Mouse (Mus musculus) embryo, embryonic 10.5 days (tissue): Measurements from ENCODE around the gene Pde7b.

Source experiments
- DNase-seq: peaks from one replicate; pipeline ENCODE4 v3.0.0-alpha.2; 2015; ENCODE audit warnings: low spot score

Pde7b gene

DNA sequence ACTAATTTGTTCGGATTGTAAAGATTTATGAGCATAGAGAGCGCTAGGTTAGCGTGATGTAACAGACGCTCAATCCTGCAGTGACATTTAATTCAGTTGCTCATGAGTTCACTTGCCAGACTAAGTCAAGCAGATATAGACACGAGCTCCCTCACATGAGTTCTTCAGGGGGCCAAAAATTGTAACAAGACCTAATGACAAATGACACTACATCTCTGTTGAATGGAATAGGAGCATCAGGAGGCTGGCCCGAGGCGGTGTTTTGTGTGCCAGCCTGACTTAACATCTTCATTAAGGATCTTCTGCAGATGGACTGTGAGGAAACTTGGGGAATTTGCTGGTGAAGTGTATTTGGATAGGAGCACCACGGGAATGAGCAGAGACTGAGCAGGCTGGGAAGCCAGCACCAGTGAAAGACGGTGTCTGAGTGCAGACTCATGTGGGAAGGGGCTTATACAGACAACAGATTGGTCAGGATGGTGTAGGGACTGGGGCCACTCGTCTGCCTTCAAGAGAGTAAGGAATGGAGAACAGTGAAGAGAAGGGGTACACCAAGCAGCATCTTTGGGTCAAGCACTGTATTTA, 303.5 kb downstream of the Pde7b start:
- no peak for DNase-seq

DNA sequence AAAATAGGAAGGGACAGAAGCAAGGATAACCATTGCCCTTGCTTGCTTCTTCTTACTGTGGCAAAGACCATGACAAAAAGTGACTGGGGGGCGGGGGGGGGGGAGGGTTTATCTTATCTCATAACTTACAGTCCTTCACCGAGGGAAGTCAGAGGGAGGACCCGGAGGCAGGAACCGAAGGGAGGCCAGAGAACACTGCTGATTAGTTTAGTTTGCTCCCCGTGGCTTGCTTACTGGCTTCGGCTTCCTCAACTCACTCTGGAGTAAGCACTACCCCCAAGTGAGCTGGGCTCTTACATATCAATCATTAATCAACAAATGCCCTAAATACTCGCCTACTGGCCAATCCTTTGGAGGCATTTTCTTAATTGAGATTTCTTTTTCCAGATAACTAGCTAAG, 304.6 kb downstream of the Pde7b start:
- DNase-seq, result no peak

DNA sequence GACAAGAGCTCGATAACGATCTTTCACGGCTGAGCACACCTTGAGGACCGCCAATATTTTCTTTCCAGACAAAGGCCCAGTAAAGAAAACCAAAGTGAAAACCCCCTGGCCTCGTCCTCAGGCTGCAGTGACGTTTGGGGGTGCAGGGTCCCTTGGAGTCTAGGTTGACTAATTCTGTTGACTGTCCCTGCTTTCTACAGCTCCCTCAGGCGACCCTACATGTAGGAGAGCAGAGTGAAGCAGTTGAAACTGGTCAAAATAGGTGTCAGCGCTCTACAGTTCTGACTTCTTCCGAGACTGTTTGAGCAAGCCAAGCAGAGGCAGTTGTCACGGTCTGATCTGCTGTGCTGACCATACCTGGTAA, 306.0 kb downstream of the Pde7b start:
- no peak for DNase-seq

DNA sequence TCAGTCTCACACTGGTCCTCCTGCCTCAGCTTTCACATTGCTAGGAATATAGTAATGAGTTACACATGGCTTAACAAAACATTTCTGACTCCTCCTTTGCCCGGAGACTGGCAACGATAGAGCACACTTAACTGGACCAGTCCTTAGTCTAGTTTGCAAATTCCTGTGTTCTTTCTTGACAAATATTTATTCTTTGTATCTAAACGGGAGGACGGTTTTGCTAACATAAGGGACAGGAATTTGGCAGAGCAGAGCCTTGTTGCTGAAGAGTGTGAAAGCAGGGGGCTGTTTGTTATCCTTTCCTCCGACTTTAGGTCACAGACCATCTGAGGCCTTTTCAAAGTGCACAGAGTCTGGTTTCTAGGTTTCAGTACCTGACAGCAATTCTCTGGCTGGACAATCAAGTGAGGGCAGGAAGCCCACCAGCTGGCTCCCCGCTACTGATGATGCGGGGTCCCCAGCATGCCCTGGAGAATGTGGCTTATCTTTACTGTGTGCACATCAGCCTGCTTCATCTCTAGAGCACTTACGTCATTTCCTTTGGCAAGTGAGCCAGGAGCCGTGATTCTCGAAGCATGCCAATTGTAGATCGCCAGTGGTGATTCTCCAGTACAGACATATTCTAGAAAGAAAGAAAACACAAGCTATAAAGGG, 306.5 kb downstream of the Pde7b start:
- no peak for DNase-seq

DNA sequence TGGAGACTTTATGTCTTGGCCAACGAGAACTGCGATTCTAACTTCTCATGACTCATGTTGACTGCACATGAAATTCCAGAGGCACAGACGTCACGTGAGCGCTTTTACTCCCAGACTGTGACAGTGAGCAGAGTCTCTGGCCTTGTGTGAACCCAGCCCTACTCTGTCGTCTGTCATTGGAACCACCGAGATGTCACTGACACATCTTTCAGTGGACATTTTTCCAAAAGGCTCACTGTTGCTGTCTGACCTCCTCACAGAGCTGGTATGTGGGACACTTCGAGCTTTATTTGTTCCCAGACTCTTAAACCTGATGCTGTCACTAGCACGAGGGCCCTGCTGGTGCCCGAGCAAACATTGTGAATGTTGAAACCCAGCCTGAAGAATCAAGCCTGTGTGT, 315.7 kb downstream of the Pde7b start:
- no peak for DNase-seq

DNA sequence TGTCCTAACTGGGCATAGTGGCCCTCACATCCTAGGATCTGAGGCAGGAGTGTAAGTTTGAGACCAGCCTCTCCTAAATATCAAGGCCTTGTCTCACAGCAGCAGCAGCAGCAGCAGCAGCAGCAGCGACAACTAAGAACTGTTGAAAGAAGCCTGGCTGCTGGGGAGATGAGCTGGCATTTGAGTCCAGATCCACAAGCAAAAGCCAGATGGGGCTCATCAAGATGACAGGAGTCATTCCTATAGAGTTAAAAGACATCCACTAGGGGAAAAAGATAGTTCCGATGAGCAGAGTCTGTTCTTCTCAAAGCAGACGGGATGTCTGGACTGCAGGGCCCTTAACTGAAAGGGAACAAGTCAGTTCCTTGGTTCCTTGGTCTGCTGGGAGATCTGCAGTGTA, 316.5 kb downstream of the Pde7b start:
- no peak for DNase-seq

DNA sequence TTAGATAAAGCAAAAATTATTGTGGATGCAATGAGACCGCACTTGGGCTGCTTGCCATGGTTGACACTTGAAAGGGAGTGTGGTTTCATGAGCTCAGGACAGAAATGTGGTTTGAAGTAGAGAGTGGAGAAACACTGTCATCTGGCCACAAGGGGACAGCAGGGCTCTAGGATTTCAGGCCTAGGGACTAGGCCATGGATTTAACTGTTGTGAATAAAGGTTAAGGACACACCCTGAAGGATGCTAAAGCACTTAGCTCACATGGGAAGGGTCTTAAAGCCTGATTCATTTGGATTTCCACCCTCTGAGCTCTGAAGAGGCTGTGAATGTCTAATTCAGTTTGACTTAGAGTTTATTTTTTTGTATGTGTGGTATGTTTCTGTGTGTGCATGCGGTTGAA, 319.4 kb downstream of the Pde7b start:
- peak; percentile 69 for DNase-seq

DNA sequence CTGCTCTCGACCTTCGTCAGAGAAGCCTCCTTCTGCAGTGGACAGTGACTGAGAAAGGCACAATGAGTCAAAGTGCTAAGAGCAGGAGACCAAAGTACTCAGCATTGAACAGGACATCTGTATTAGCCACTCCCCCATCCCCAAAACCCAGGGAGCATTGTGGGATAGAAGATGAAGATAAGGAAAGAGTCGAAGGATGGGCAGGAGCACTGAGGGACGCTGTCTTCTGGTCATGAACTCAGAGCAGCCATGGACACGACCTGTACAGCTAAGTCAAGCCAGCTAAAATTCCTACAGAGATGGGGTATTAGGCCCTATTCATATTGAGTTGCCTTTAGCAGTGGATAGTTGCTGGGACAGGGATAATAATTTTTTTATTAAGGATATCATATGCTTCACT, 321.9 kb downstream of the Pde7b start:
- no peak for DNase-seq

DNA sequence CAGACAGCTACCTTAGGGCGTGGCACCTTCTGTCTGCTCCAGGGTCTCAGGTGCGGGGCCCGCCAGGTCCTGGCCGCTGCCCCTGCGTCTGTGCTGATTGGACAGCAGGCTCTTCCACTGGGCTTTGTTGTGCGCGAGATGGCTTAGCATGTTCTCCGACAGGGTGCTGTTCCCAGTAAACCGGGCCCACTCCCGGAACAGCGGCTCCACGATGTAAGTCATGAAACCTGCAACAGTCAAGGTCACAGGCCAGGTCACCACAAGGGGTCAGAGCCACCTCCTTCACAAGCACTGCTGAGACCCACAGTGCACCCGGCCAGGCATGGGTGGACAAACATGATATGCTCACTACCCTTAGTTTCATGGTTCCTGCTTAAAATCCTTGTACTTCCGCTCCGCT, 324.5 kb downstream of the Pde7b start:
- no peak for DNase-seq

DNA sequence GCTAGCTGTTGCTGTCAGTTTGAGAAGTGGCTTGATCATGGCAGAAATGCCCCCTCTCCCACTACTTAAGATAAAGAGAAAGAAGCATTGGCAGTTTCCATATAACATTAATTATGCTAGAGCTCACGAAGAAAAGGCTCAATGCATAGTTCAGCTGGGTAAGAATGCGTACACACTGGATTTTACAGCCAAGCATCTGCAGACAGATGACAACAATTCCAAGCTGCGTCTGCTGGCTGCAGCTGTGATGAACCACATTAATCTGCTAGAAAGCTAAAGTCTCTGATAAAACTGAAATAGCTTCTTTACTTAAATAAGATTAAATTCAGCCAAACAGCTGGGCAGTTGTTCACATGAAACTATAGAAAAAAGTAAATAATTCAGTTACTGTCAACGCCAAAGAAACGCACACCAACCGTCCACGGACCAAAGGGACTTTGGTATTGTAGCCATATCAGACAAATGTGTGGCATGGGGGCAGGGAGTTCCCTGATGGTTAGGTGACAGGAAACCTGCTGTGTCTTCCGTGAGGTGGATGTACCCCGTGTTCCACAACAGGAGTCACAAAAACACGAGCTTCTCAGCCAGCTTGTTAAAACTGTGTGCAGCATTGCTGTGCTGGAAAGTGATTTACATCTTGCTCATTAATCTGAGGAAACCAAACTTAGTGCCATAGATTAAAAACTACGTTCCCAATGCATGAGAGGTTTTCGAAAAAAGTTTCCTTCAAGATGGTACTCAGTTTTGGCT, 326.1 kb downstream of the Pde7b start:
- DNase-seq, result no peak

DNA sequence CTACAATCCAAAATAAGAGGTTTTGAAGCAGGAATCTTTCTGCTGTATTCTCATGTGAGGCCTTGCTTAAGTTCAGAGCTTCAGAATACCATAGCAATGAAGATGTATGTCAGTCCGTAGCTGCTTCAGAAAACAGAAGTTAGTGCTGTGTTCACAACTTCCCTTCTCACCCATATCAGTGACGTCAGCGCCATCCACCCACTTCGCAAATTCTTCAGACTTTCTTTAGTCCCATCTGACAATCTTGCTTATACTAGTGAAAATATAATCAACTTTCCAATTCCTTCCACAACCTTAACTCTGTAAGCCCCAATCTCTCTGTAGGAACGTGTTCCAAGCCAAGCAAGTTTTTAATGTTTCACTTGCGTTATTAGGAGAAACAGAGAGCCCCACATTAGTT, 326.7 kb downstream of the Pde7b start:
- no peak for DNase-seq

DNA sequence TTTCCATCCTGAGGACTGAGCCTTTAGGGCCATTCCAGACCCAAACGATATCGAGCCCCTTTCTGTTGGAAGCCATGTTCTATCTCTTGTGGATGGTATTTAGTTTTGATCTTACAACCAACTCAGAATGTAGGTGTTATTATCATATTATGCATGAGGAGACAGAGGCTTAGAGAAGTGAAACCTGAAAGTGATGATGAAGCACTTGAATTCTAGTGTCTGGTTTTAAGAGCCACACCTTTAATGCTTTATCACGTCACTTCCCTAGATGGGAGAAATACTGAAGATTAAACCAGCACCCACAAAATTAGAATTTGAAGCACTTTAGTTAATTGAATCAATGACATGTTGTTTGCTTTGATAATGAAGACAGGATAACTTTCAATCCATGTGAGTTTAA, 329.1 kb downstream of the Pde7b start:
- no peak for DNase-seq

DNA sequence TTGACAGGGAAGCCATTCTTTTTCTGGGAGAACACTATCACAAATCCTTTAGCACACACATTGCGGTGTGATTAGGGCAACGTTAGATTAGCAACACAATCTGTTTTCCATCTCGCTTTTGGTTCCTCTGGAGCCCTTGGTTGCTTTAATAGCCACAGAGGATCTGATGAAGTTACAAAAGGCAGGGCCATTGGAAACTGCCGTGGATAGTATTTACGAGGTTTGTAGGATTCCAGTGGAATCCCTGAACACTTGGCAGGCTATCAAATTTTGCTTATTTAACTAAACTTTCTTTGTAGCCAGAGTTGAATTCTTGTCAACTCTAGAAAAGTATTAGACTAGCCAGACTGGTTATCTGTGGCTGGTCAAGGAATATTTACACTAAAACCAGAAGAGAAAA, 330.1 kb downstream of the Pde7b start:
- DNase-seq, result no peak

DNA sequence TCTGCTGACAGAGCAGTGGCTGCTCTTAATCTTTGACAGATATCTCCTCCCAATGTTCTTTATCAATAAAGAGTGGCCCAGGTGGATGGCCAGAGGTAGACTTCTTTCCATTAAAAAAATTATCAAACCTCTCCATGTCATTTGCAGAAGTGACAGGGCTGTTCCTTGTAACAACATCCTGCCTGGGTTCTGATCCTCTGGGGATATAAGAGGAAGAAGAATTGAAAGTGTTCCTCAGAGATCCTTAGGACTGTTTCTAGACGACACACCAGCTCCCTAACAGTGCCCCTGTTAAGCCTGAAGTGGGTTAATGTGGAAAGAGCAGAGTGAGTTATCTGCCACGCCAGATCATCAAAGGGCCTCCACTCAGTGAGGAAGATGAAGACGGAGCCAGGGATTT, 334.3 kb downstream of the Pde7b start:
- no peak for DNase-seq

DNA sequence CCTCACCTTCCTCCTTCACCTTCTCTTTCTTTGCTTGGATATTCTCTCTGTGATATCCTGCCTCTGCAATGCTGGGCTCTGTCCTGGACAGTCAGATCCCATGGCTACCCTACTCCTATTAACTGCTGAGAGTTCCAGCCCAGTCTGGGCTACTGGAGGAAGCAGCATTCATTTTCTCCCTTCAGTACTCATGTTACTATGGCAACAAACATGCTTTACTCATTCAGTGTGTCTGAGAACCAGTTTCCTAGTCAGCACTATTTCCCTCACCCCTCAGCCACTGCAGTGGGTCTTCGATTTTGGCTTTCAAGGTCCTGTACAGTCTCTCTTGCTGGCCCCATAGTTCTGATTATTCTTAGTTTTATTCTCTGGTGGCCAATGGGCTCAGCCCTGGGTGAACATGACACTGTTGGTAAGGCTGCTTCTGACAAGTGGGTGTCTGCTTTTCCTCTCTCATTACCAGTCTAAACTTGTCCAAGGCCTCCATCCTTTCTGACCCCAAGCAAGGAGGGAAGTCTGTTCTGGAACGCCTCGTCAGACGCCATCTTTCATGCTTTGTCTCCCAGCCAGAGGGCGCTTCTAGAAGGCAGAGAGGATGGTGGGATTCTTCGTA, 342.0 kb downstream of the Pde7b start:
- peak; percentile 47 for DNase-seq

DNA sequence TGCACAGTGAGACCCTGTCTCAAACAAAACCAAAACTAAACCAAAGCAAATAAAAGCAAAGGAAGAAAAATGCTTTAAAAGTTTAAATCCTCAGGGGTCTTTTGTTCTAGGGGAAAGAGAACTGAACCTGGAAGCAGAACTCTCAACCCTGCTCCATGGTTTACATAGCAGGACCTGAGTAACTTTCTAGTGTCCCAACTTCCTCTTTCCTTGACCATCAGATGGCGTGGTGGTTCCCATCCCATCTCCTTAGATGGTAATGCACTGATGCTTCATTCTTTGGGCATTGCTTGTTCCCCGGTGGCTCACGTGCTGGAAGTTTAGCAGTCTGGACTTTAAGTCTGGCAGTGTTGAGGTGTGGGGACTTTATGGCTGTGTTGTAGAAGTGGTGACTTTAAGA, 343.5 kb downstream of the Pde7b start:
- no peak for DNase-seq

DNA sequence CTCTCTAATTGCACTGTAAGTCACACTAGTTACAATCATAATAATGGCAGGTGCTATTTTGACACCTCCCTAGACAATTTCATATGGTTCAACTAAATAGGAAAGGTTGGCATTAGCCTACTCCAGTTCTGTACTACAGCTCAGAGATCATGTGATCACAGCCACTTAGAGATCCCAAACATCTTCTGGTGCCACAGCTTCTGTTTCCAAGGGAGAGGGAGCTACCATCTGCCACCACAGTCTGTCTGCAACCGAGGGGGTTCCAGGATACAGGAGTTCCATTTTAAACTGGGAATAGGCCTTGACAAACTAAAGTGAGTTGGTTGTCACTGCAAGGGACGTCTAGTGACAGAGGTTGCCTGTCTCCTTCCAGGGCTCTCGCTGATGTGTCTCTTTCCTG, 344.1 kb downstream of the Pde7b start:
- DNase-seq, result no peak

DNA sequence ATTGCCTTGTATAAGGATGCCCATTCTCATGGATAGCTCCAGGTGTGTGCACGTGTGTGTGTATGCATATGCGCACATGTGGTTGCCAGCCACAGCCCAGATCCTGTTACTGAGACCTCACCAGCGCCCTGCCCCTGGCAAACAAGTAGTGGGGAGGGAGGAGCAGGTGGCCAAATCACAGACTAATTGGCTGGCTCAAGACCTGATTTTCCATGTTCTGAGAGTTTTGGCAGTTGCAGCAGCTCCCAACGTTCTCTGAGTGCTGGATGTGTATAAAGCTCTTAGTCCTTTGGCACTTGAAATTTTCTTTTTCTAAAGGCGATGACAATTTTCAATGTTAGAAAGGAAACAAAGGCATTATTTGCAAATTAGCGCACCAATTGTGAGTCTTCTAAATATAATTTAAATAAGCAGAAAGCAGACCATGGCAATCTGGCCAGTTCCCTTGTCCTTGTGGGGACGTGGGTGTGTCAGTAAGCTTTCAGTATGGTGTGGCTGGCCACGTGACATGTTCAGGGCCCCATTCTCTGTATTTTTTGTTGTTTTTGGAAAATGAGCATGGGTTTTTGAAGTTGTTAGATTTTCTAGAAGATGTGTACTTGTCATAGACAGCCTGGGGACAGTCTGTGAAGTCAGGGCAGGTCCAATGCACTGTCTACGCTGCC, 345.7 kb downstream of the Pde7b start:
- no peak for DNase-seq

DNA sequence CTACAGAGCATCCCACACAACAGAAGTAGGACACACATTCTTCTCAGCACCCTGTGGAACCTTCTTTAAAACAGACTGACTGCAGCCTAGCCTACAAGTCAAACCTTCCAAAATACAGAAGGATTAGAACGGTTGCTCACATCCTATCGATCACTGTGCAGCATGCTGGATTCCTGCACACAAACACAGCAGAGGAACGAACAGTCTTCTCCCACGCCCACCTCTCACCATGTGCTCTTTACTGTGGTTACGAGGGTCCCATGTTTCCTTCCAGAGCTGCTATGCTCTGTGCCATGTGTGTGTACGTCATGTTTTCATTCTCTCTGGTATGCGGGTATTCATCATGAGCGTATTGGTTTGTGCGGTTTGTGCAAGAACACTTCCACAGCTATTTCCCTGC, 347.3 kb downstream of the Pde7b start:
- no peak for DNase-seq

DNA sequence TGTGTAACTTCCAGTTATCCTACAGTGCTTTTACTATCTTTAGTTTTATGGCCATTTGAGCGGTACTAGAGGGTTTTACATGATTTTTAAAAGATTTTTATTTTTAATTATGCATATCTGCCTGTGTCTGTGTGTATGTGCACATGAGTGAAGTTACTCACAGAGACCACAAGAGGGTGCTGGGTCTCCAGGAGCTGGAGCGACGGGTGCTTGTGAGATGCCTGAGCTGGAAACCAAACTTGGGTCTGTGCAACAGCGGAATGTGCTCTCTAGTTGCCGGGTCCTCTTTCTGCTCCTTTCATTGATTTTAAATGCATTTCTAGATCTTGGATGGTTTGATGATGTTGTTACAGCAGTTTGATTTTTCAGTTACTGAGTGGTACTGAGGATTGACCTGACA, 352.8 kb downstream of the Pde7b start:
- DNase-seq, result no peak

DNA sequence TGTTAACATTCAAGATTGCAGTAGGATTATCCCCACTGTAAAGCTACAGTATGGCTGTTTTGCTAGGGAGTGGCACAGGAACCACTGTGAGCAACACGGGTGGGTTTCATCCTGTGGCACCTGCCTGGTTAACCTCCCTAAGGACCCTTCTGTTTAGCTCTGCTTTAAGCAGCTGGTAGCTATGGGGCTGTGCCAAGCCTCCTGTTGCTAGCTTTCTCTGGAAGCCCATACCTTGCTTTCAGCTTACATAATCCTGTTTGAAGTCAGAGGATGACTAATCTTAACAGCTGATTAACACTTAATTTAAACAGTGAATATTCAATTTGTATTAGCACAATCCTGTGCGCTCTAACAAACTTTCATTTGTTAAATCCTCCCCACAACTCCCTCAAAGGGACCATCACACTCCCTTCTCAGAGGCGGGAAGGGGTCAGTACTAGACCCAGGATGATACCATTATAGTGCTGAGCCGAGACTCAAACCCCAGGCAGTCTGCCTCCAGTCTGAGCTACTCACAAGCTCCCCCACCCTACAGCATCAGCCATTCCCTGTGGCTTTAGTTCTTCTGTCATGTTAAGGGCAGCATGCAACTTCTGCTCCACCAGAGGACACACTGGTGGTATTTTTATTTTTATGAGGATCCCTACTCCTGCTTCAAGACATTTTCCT, 362.3 kb downstream of the Pde7b start:
- DNase-seq, result no peak
